Mouse (Mus musculus) testis, adult 2 months (tissue): ENCODE data around the gene Mmp2. TPM values are rescaled to one million over a fixed set of nuclear protein-coding genes. Genes with fewer than 3 reads are reported as not detected.

Source experiments
- H3K27ac ChIP-seq: fragments of 200-500 bp; 2 replicates; pipeline ENCODE4 v1.5.1; 2012; ENCODE audit warnings: low read depth, low read length; ENCODE audit not compliant: control insufficient read depth, insufficient read depth
- H3K27me3 ChIP-seq: fragments of 200-500 bp; 2 replicates; pipeline ENCODE4 v1.6.1; 2012; ENCODE audit warnings: mild to moderate bottlenecking, low read length, moderate library complexity; ENCODE audit not compliant: control insufficient read depth, insufficient read depth
- H3K36me3 ChIP-seq: fragments of 200-500 bp; 2 replicates; pipeline ENCODE4 v1.6.1; 2012; ENCODE audit warnings: mild to moderate bottlenecking, low read length; ENCODE audit not compliant: control insufficient read depth, insufficient read depth
- H3K4me1 ChIP-seq: fragments of 200-500 bp; 2 replicates; pipeline ENCODE4 v1.6.1; 2012; ENCODE audit warnings: low read length; ENCODE audit not compliant: control insufficient read depth, insufficient read depth
- H3K4me3 ChIP-seq: fragments of 200-500 bp; 2 replicates; pipeline ENCODE4 v1.5.1; 2012; ENCODE audit warnings: low read depth, mild to moderate bottlenecking, low read length, moderate library complexity, mixed read lengths; ENCODE audit not compliant: control insufficient read depth
- CTCF ChIP-seq: fragments of 200-500 bp; IDR thresholded peaks from 2 replicates; pipeline ENCODE4 v1.5.1; 2012; ENCODE audit warnings: low read depth, mild to moderate bottlenecking, inconsistent platforms, low read length, moderate library complexity; ENCODE audit not compliant: control insufficient read depth, insufficient read depth, insufficient replicate concordance
- POLR2A ChIP-seq: fragments of 200-500 bp; IDR thresholded peaks from 2 replicates; pipeline ENCODE4 v1.6.1; 2012; ENCODE audit warnings: low read depth, mild to moderate bottlenecking, inconsistent platforms, low read length, moderate library complexity; ENCODE audit not compliant: control insufficient read depth
- polyA plus RNA-seq: library from polyadenylated mRNA; depleted of rRNA; stranded (reverse); fragments of >200 nt; gene quantifications from 2 replicates; pipeline ENCODE4 v1.2.3, GENCODE M21; 2012

Gene Mmp2
- polyA plus RNA-seq, 1 experiment: 4.7 TPM

GRCm38 (mm10) chr8:92825991-92826390 lies 1.1 kb upstream of the Mmp2 start:
- no peak for TF ChIP-seq CTCF
- no peak for TF ChIP-seq POLR2A
- Histone ChIP-seq H3K36me3 (no peaks in the 10 kb centered on the region), H3K27me3 (no peaks in the 10 kb centered on the region), H3K27ac (no peak overlapping the region), H3K4me3 (no peak overlapping the region), H3K4me1 (no peaks in the 10 kb centered on the region)

DNA sequence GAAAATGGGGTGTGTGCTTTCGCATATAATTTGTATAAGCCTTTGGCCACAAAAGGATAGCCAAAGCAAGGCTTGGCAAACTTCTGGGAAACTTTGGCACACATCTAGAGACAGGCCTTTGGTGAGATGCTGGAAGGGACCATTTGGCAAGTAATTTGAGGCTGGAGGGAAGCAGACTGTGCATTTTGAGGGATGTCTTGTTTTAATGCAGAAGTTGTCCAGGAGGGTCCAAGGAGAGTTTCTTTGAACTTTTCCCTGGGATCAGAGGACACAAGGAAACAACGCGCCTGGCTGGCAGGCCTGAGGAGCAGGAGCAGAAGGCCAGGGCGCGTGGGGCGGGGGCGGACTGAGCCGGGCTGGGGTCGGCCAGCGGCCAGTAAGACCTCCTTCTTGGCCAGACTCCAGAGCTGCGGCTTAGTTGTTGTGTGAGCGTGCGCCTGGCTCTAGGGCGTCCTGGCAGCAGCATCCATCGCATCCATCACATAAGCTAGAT lies 1.2 kb downstream of the Mmp2 start:
- Histone ChIP-seq H3K27me3 (no peaks in the 10 kb centered on the region), H3K27ac (no peak overlapping the region), H3K36me3 (no peaks in the 10 kb centered on the region), H3K4me1 (no peaks in the 10 kb centered on the region), H3K4me3 (no peak overlapping the region)
- TF ChIP-seq CTCF (no peak), POLR2A (no peak)

- TF ChIP-seq CTCF: no peak
- TF ChIP-seq POLR2A: no peak
- Histone ChIP-seq H3K4me3 (no peak overlapping the region), H3K27me3 (no peaks in the 10 kb centered on the region), H3K4me1 (no peaks in the 10 kb centered on the region), H3K27ac (no peak overlapping the region), H3K36me3 (no peaks in the 10 kb centered on the region)
Observed at GRCm38 (mm10) chr8:92834065-92834731, 7.1 kb downstream of the Mmp2 start.

DNA sequence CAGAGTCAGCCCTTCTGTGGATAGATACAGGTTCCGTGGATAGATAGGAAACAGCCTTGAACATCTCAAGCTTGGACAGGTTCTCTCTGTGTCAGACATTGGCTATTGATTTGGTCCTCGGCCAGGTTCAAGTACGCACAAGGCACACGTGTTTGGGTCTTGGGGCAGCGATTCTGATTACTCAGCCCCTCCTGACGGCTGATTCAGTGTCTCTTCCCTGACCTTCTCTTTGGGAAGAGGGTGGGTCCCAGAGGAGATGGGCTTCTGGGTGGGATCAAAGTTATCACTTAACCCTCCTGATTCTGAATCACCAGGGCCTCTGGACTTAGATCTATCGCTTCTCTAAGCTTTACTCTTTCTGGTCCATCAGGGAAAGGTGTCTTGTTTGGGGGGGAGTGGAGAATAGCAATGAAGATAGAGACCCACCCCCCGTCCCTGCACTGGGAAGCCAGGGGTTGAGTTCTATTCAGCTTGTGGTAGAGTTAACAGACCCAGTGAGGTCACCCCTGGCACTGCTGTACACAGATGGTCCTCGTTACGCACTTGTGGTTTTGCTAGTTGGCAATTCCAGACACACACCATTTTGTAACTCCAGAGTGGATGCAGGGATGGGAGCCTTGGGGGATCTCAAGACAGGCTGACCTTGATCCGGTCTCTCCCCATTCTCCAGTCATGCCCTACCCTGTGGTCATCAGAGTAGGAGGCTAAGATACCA lies 7.9 kb downstream of the Mmp2 start:
- TF ChIP-seq CTCF: no peak
- TF ChIP-seq POLR2A: no peak
- Histone ChIP-seq H3K4me1 (no peaks in the 10 kb centered on the region), H3K4me3 (no peak overlapping the region), H3K36me3 (no peaks in the 10 kb centered on the region), H3K27me3 (no peaks in the 10 kb centered on the region), H3K27ac (no peak overlapping the region)

DNA sequence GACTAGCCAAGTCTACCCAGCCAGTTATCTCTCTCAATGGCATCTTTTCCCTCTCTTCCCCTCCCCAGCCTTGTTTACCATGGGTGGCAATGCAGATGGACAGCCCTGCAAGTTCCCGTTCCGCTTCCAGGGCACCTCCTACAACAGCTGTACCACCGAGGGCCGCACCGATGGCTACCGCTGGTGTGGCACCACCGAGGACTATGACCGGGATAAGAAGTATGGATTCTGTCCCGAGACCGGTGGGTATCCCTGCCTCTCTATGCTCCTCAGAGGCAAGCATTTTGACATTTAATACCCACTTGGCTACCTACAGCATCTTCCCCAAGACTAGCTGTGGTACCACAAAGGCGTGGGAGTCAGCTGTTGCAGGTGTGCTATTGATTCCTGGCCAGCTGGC lies 8.8 kb downstream of the Mmp2 start:
- Histone ChIP-seq H3K4me1 (no peaks in the 10 kb centered on the region), H3K27ac (no peak overlapping the region), H3K27me3 (no peaks in the 10 kb centered on the region), H3K36me3 (no peaks in the 10 kb centered on the region), H3K4me3 (no peak overlapping the region)
- TF ChIP-seq CTCF (no peak), POLR2A (no peak)

- TF ChIP-seq CTCF (no peak), POLR2A (no peak)
- no peak overlapping the region for H3K27ac ChIP-seq
- no peak overlapping the region for H3K4me3 ChIP-seq
- no peaks in the 10 kb centered on the region for H3K27me3 ChIP-seq
- no peaks in the 10 kb centered on the region for H3K4me1 ChIP-seq
- no peaks in the 10 kb centered on the region for H3K36me3 ChIP-seq
Observed at GRCm38 (mm10) chr8:92838616-92839015, 11.5 kb downstream of the Mmp2 start.

GRCm38 (mm10) chr8:92839161-92839560 lies 12.1 kb downstream of the Mmp2 start:
- no peaks in the 10 kb centered on the region for H3K4me1 ChIP-seq
- H3K36me3 ChIP-seq: no peaks in the 10 kb centered on the region
- no peak overlapping the region for H3K27ac ChIP-seq
- no peak overlapping the region for H3K4me3 ChIP-seq
- no peak for TF ChIP-seq CTCF
- no peaks in the 10 kb centered on the region for H3K27me3 ChIP-seq
